ENCODE assay signal across 8 mouse cellular contexts in genomic region chr11:118428460-118428868, GRCm38 (mm10). TPM values are rescaled to one million over a fixed set of nuclear protein-coding genes. Genes with fewer than 3 reads are reported as not detected.
DNase-seq lines count a peak whose midpoint lies in the region; ATAC-seq and TF ChIP-seq lines count a peak whose summit lies in the region.

No protein-coding gene starts in this region.

- 4% methylated on average over 11 of the region's 11 CpGs for WGBS in kidney, embryonic 15.5 days
- WGBS in embryonic facial prominence, embryonic 10.5 days, result 7% methylated on average over 11 of the region's 11 CpGs
- 7% methylated on average over 11 of the region's 11 CpGs for WGBS in heart, embryonic 16.5 days
- WGBS in liver, postnatal 0 days (ENCODE audit: insufficient replicate concordance), result 12% methylated on average over 11 of the region's 11 CpGs

- H3K27me3 ChIP-seq in kidney, embryonic 15.5 days, result peaks cover 13% of the 10 kb centered on the region; the same call in 1 of the 2 replicates
- peaks cover 47% of the 10 kb centered on the region for H3K27me3 ChIP-seq in embryonic facial prominence, embryonic 10.5 days (replicated peaks; ENCODE audit: low read depth, poor library complexity, severe bottlenecking)
- peaks cover 4% of the 10 kb centered on the region; the same call in 1 of the 2 replicates for H3K27me3 ChIP-seq in heart, embryonic 16.5 days (ENCODE audit: control insufficient read depth, insufficient read depth, low read length)
- H3K27me3 ChIP-seq in liver, postnatal 0 days (ENCODE audit: insufficient read depth, low read length), result peaks cover 7% of the 10 kb centered on the region; the same call in 1 of the 2 replicates

- no peaks in the 10 kb centered on the region for H3K9me3 ChIP-seq in kidney, embryonic 15.5 days (replicated peaks)
- no peaks in the 10 kb centered on the region for H3K9me3 ChIP-seq in embryonic facial prominence, embryonic 10.5 days
- no peaks in the 10 kb centered on the region for H3K9me3 ChIP-seq in heart, embryonic 16.5 days (replicated peaks; ENCODE audit: control insufficient read depth, low read length)
- H3K9me3 ChIP-seq in liver, postnatal 0 days (ENCODE audit: low read length), result no peaks in the 10 kb centered on the region

- no peak for TF ChIP-seq EP300 in liver, postnatal 0 days (IDR thresholded peaks at IDR 0.05; ENCODE audit: low read depth)

- peak overlapping the region; percentile 39 for H3K4me3 ChIP-seq in kidney, embryonic 15.5 days (replicated peaks)
- H3K4me3 ChIP-seq in embryonic facial prominence, embryonic 10.5 days, result peak overlapping the region; percentile 49
- H3K4me3 ChIP-seq in heart, embryonic 16.5 days (ENCODE audit: low read length), result peak overlapping the region; percentile 44
- peak overlapping the region; percentile 12 for H3K4me3 ChIP-seq in liver, postnatal 0 days (ENCODE audit: low read depth, low read length)

- H3K4me2 ChIP-seq in kidney, embryonic 15.5 days, result peak overlapping the region; percentile 65
- peak overlapping the region; percentile 61 for H3K4me2 ChIP-seq in heart, embryonic 16.5 days (ENCODE audit: low read depth, low read length)
- H3K4me2 ChIP-seq in liver, postnatal 0 days (ENCODE audit: low read depth, low read length), result peak overlapping the region; percentile 42

- peak overlapping the region; percentile 76 for H3K27ac ChIP-seq in kidney, embryonic 15.5 days
- peak overlapping the region; percentile 79 for H3K27ac ChIP-seq in embryonic facial prominence, embryonic 10.5 days (replicated peaks)
- peak overlapping the region; percentile 81 for H3K27ac ChIP-seq in heart, embryonic 16.5 days (ENCODE audit: low read length)
- peak overlapping the region; percentile 55 for H3K27ac ChIP-seq in liver, postnatal 0 days (ENCODE audit: low read depth)

- TF ChIP-seq CTCF in liver, postnatal 0 days (IDR thresholded peaks at IDR 0.05; ENCODE audit: low read depth), result no peak

- DNase-seq in kidney, adult 8-10 months, result no peak
- peak; percentile 44 for DNase-seq in embryonic facial prominence, embryonic 10.5 days (ENCODE audit: low spot score)
- no peak for DNase-seq in liver, postnatal 0 days
- no peak for DNase-seq in Muller cell, postnatal 12 days (ENCODE audit: inconsistent ontology term)
- DNase-seq in urinary bladder, postnatal 14 days (ENCODE audit: low spot score), result no peak

- H3K4me1 ChIP-seq in kidney, embryonic 15.5 days, result peaks cover 67% of the 10 kb centered on the region
- peaks cover 82% of the 10 kb centered on the region for H3K4me1 ChIP-seq in embryonic facial prominence, embryonic 10.5 days
- peaks cover 36% of the 10 kb centered on the region for H3K4me1 ChIP-seq in heart, embryonic 16.5 days (ENCODE audit: control insufficient read depth, insufficient read depth, low read length)
- H3K4me1 ChIP-seq in liver, postnatal 0 days (ENCODE audit: insufficient read depth), result peaks cover 5% of the 10 kb centered on the region; the same call in 1 of the 2 replicates

- peak overlapping the region; percentile 36; the same call in 1 of the 2 replicates for H3K9ac ChIP-seq in kidney, embryonic 15.5 days
- peak overlapping the region; percentile 65 for H3K9ac ChIP-seq in heart, embryonic 16.5 days (ENCODE audit: low read length)
- H3K9ac ChIP-seq in liver, postnatal 0 days (replicated peaks), result no peak overlapping the region

- ATAC-seq in kidney, embryonic 15.5 days (replicated peaks; ENCODE audit: low FRiP score), result peak; percentile 46; the same call in 1 of the 2 replicates
- ATAC-seq in heart, embryonic 16.5 days (replicated peaks; ENCODE audit: extremely low read depth, insufficient read depth, low FRiP score), result no peak
- ATAC-seq in liver, postnatal 0 days, result no peak
- no peak for ATAC-seq in CD4-positive, CD25-positive, alpha-beta regulatory T cell, adult 4 months

- no peaks in the 10 kb centered on the region for H3K36me3 ChIP-seq in kidney, embryonic 15.5 days
- H3K36me3 ChIP-seq in embryonic facial prominence, embryonic 10.5 days (replicated peaks), result no peaks in the 10 kb centered on the region
- no peaks in the 10 kb centered on the region for H3K36me3 ChIP-seq in heart, embryonic 16.5 days (ENCODE audit: control insufficient read depth, insufficient read depth)
- H3K36me3 ChIP-seq in liver, postnatal 0 days (replicated peaks; ENCODE audit: insufficient read depth, low read length), result no peaks in the 10 kb centered on the region

RNA-seq across cellular contexts. Expression of gene C1qtnf1, which starts 0.5 kb away (rescaled TPM):
- polyA plus RNA-seq in kidney, embryonic 15.5 days (2015; fragmentation: Nextera tagmentation; extraction: Ambion mirVana), result 5.9 and 7.2 TPM in 2 replicates
- 2.6 and 3.4 TPM in 2 replicates for polyA plus RNA-seq in embryonic facial prominence, embryonic 10.5 days (2016; fragmentation: Nextera tagmentation; extraction: Ambion mirVana)
- polyA plus RNA-seq in heart, embryonic 16.5 days (2015; fragmentation: Nextera tagmentation; extraction: Ambion mirVana), result 8.9 and 9.3 TPM in 2 replicates
- polyA plus RNA-seq in liver, postnatal 0 days (2015; fragmentation: Nextera tagmentation; extraction: Ambion mirVana), result 5.8 and 5.9 TPM in 2 replicates
- not detected for polyA plus RNA-seq in CD4-positive, CD25-positive, alpha-beta regulatory T cell, adult 4 months (2017; shearing (Covaris generic))

RNA-seq across cellular contexts. Expression of gene Cant1, which starts 9.6 kb away (rescaled TPM):
- polyA plus RNA-seq in kidney, embryonic 15.5 days (2015; fragmentation: Nextera tagmentation; extraction: Ambion mirVana), result 26.7 and 32.9 TPM in 2 replicates
- polyA plus RNA-seq in embryonic facial prominence, embryonic 10.5 days (2016; fragmentation: Nextera tagmentation; extraction: Ambion mirVana), result 20.2 and 20.8 TPM in 2 replicates
- polyA plus RNA-seq in heart, embryonic 16.5 days (2015; fragmentation: Nextera tagmentation; extraction: Ambion mirVana), result 19.0 and 20.2 TPM in 2 replicates
- polyA plus RNA-seq in liver, postnatal 0 days (2015; fragmentation: Nextera tagmentation; extraction: Ambion mirVana), result 7.5 and 7.8 TPM in 2 replicates
- polyA plus RNA-seq in CD4-positive, CD25-positive, alpha-beta regulatory T cell, adult 4 months (2017; shearing (Covaris generic)), result 10 to 100 TPM; 12.9 to 13.6 TPM

RNA-seq across cellular contexts. Expression of gene Lgals3bp, which starts 26.6 kb away (rescaled TPM):
- 13.6 and 18.2 TPM in 2 replicates for polyA plus RNA-seq in kidney, embryonic 15.5 days (2015; fragmentation: Nextera tagmentation; extraction: Ambion mirVana)
- 0.86 and 0.88 TPM in 2 replicates for polyA plus RNA-seq in embryonic facial prominence, embryonic 10.5 days (2016; fragmentation: Nextera tagmentation; extraction: Ambion mirVana)
- 16.8 and 27.5 TPM in 2 replicates for polyA plus RNA-seq in heart, embryonic 16.5 days (2015; fragmentation: Nextera tagmentation; extraction: Ambion mirVana)
- polyA plus RNA-seq in liver, postnatal 0 days (2015; fragmentation: Nextera tagmentation; extraction: Ambion mirVana), result 68.3 and 74.1 TPM in 2 replicates
- polyA plus RNA-seq in CD4-positive, CD25-positive, alpha-beta regulatory T cell, adult 4 months (2017; shearing (Covaris generic)), result 100 to 1,000 TPM in 1 of 2 experiments, 10 to 100 TPM in 1; 93.7 to 163 TPM

RNA-seq across cellular contexts. Expression of gene Engase, which starts 48.2 kb away (rescaled TPM):
- 5.4 and 8.7 TPM in 2 replicates for polyA plus RNA-seq in kidney, embryonic 15.5 days (2015; fragmentation: Nextera tagmentation; extraction: Ambion mirVana)
- 7.9 and 8.5 TPM in 2 replicates for polyA plus RNA-seq in embryonic facial prominence, embryonic 10.5 days (2016; fragmentation: Nextera tagmentation; extraction: Ambion mirVana)
- 4.0 and 5.8 TPM in 2 replicates for polyA plus RNA-seq in heart, embryonic 16.5 days (2015; fragmentation: Nextera tagmentation; extraction: Ambion mirVana)
- 4.9 and 5.6 TPM in 2 replicates for polyA plus RNA-seq in liver, postnatal 0 days (2015; fragmentation: Nextera tagmentation; extraction: Ambion mirVana)
- 1 to 10 TPM; 2.3 to 5.1 TPM for polyA plus RNA-seq in CD4-positive, CD25-positive, alpha-beta regulatory T cell, adult 4 months (2017; shearing (Covaris generic))
